Mouse (Mus musculus): Measurements from ENCODE around the gene Nmbr.

DNA sequence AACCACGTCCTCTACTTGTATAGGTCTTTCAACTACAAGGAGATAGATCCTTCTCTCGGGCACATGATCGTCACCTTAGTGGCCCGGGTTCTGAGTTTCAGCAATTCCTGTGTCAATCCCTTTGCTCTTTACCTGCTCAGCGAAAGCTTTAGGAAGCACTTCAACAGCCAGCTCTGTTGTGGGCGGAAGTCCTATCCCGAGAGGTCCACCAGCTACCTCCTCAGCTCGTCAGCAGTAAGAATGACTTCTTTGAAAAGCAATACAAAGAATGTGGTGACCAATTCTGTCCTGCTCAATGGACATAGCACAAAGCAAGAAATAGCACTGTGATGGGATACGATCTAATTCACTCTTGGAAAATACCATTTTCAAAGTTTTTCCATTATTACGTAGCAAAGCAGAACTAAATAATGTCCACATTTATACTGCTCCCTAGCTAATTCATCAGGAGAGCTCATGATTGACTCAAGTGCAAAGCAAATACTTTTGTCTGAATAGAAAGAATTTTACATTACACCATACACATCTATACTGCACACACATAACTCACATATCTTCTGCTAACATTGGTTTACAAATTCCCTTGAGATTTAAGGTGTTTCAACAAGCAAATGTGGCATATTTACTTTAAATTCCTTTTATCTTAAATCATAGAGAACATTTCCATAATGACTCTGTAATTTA, 65.0 kb downstream of the Nmbr start:
- TF ChIP-seq CTCF (IDR thresholded peaks at IDR 0.05; ENCODE audit: low read depth, low read length) (no peak), POLR2A (IDR thresholded peaks at IDR 0.05; ENCODE audit: insufficient read depth, low read length) (no peak)
